Mouse (Mus musculus) kidney, adult 2 months (tissue): ENCODE measurements around the gene Prdx1. TPM values are rescaled to one million over a fixed set of nuclear protein-coding genes. Genes with fewer than 3 reads are reported as not detected.

Source experiments
- DNase-seq: peaks from one replicate; pipeline ENCODE4 v3.0.0; 2021
- H3K27ac ChIP-seq: fragments of 200-500 bp; 2 replicates; pipeline ENCODE4 v1.5.1; 2012; ENCODE audit warnings: low read depth, low read length, control low read depth, inconsistent platforms; ENCODE audit not compliant: insufficient read depth
- H3K27me3 ChIP-seq: fragments of 200-500 bp; replicated peaks from 2 replicates; pipeline ENCODE4 v1.6.1; 2012; ENCODE audit warnings: mild to moderate bottlenecking, moderate library complexity, low read length, inconsistent platforms; ENCODE audit not compliant: control insufficient read depth, insufficient read depth
- H3K36me3 ChIP-seq: fragments of 200-500 bp; 2 replicates; pipeline ENCODE4 v1.6.1; 2012; ENCODE audit warnings: mild to moderate bottlenecking, moderate library complexity, low read length, inconsistent platforms; ENCODE audit not compliant: control insufficient read depth, insufficient read depth
- H3K4me1 ChIP-seq: fragments of 200-500 bp; 2 replicates; pipeline ENCODE4 v1.6.1; 2011; ENCODE audit warnings: low read length; ENCODE audit not compliant: control insufficient read depth, insufficient read depth
- H3K4me3 ChIP-seq: fragments of 200-500 bp; 2 replicates; pipeline ENCODE4 v1.5.1; 2011; ENCODE audit warnings: mild to moderate bottlenecking, low read depth, low read length, control low read depth; ENCODE audit not compliant: insufficient read depth
- CTCF ChIP-seq: fragments of 200-500 bp; conservative IDR thresholded peaks from 2 replicates; pipeline ENCODE4 v1.5.1; 2011; ENCODE audit warnings: low read depth, mild to moderate bottlenecking, control low read depth, low read length, moderate library complexity, mixed read lengths; ENCODE audit not compliant: insufficient read depth, insufficient read length
- POLR2A ChIP-seq: fragments of 200-500 bp; IDR thresholded peaks from one replicate; pipeline ENCODE4 v1.6.1; 2011; ENCODE audit warnings: low read depth, low read length, control low read depth
- WGBS: fragments of 180-500 bp; shearing (Covaris S2); methylation state at CpG from one replicate; pipeline ENCODE4 v1.1.7; 2018; 5-methylcytosine and 5-hydroxymethylcytosine counted together
- polyA plus RNA-seq: library from polyadenylated mRNA; depleted of rRNA; stranded (reverse); fragments of >200 nt; gene quantifications from 2 replicates; pipeline ENCODE4 v1.2.3, GENCODE M21; 2012

The Prdx1 gene
- polyA plus RNA-seq, 1 experiment = 478 TPM

DNA sequence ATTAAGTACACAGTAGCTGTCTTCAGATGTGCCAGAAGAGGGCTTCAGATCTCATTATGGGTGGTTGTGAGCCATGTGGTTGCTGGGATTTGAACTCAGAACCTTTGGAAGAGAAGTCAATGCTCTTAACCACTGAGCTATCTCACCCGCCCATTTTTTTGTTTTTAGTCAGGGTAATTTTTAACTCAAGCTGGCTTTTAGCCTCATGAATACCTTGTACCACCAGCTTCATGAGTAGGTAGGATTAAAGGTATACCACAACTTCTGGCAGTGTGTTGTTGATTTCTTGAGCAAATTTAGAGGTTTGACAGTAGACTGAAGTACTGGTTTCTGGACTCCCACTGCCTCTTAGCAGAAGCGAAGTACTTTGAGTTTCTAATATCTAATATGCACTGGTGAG is 6.8 kb downstream of the Prdx1 start:
- TF ChIP-seq POLR2A = no peak
- no peak for TF ChIP-seq CTCF
- Histone ChIP-seq H3K27me3 (no peaks in the 10 kb centered on the region), H3K27ac (no peak overlapping the region), H3K36me3 (peaks cover 41% of the 10 kb centered on the region), H3K4me1 (peaks cover 16% of the 10 kb centered on the region), H3K4me3 (no peak overlapping the region)
- DNase-seq = peak; percentile 39
- WGBS = 68% methylated on average over 2 of the region's 2 CpGs

DNA sequence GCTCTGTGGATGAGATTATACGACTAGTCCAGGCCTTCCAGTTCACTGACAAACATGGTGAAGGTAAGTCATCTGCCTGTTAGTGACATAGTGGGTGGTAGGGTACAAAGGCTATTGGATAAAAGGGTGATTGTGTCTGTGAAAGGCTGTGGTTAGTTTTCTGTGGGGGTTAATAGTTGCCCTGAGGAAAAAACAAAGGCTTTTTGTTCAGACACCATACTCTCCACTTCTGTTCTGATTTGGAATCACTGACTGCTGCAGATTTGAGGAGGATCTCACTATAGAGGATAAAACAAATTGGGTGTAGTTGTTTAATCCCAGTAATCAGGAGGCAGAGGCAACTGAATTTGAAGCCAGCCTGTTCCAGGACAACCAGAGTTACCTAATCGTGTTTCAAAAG is 8.4 kb downstream of the Prdx1 start:
- Histone ChIP-seq H3K4me3 (no peak overlapping the region), H3K27me3 (no peaks in the 10 kb centered on the region), H3K27ac (no peak overlapping the region), H3K36me3 (peaks cover 40% of the 10 kb centered on the region), H3K4me1 (peaks cover 13% of the 10 kb centered on the region)
- 66% methylated on average over 2 of the region's 2 CpGs for WGBS
- no peak for DNase-seq
- TF ChIP-seq CTCF = no peak
- TF ChIP-seq POLR2A = no peak

DNA sequence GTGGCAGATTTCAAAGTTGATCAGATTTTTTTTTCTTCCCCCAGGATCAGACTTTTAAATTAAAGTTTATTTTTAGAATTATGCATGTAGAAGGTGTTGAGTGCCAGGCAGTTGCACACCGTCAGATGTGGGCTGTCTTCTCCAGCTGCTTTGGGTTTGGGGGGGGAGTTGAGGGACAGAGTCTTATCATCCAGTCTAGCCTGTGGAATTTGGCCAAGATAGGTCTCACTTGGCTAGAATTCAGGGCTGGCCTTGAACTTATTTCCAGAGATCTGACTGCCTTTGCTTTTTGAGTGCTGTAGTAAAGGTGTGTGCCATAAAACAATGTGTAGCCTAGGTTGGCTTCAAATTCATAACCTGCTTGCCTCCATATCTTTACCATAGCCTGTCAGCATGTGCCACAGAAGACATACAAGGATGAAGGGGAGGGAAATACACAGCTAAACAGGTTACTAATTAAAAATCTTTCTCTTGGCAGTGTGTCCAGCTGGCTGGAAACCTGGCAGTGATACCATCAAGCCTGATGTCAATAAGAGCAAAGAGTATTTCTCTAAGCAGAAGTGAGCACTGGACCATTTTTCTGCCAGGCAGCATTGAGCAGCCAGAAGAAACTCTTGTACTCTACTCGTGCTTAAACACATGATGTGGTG is 13.5 kb downstream of the Prdx1 start:
- Histone ChIP-seq H3K4me1 (peaks cover 4% of the 10 kb centered on the region; the same call in 1 of the 2 replicates), H3K27ac (peak overlapping the region; percentile 70), H3K36me3 (peaks cover 27% of the 10 kb centered on the region), H3K27me3 (no peaks in the 10 kb centered on the region), H3K4me3 (no peak overlapping the region)
- 20% methylated on average over 2 of the region's 2 CpGs for WGBS
- DNase-seq = peak; percentile 90
- no peak for TF ChIP-seq POLR2A
- no peak for TF ChIP-seq CTCF

- no peak for DNase-seq
- Histone ChIP-seq H3K27me3 (no peaks in the 10 kb centered on the region), H3K27ac (peak overlapping the region; percentile 16; the same call in 1 of the 2 replicates), H3K4me1 (peaks cover 4% of the 10 kb centered on the region; the same call in 1 of the 2 replicates), H3K36me3 (peaks cover 20% of the 10 kb centered on the region), H3K4me3 (no peak overlapping the region)
- WGBS = 67% methylated on average over 1 of the region's 1 CpGs
- TF ChIP-seq CTCF (no peak), POLR2A (no peak)
These were observed 15.6 kb downstream of the Prdx1 start for GRCm38 (mm10) chr4:116700964-116701363.

DNA sequence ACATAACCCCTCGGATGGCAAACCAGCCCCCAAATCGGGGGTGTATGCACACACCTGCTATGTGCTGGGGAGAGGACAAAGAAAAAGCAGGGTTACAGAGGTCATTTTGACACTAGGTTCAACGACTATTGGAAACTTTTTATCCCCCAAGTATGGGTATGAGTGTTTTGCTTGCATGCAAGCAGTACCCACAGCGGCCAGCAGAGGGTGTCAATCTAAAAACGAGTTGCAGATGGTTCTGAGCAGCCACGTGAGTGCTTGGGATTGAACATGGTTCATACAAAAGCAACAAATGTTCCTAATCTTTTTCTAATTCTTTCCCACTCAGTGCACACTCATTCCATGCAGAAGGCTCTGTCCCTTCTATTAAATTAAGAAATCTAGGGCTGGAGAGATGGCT is 18.5 kb downstream of the Prdx1 start:
- Histone ChIP-seq H3K4me1 (peaks cover 1% of the 10 kb centered on the region; the same call in 1 of the 2 replicates), H3K36me3 (peaks cover 9% of the 10 kb centered on the region), H3K27ac (no peak overlapping the region), H3K4me3 (no peak overlapping the region), H3K27me3 (no peaks in the 10 kb centered on the region)
- WGBS = 32% methylated on average over 6 of the region's 6 CpGs
- TF ChIP-seq POLR2A (no peak), CTCF (peak; percentile 83)
- DNase-seq = peak; percentile 79

GRCm38 (mm10) chr4:116707666-116708065 is 22.3 kb downstream of the Prdx1 start:
- peak overlapping the region; percentile 65 for H3K27ac ChIP-seq
- WGBS = 13% methylated on average over 9 of the region's 9 CpGs

GRCm38 (mm10) chr4:116708201-116708764 is 22.9 kb downstream of the Prdx1 start, which contains the start of the genes Mmachc and Ccdc163:
Gene Mmachc (minus strand): TSS chr4:116708406.
Gene Ccdc163 (plus strand): TSS chr4:116708509.
- peak; percentile 98 for DNase-seq
- Histone ChIP-seq H3K4me3 (peak within 1 kb of the TSS; percentile 82), H3K27ac (peak within 1 kb of the TSS; percentile 65), H3K36me3 (no peaks in the 10 kb centered on the region), H3K27me3 (no peaks in the 10 kb centered on the region), H3K4me1 (peaks cover 3% of the 10 kb centered on the region; the same call in 1 of the 2 replicates)
- under 1% methylated on average over 29 of the region's 29 CpGs for WGBS
- TF ChIP-seq POLR2A (peak; percentile 39), CTCF (0 out of 2 replicates have a peak, but pooled peaks have one; percentile 13)

More at GRCm38 (mm10) chr4:116707666-116708065, 22.3 kb downstream of the Prdx1 start:
- no peak for TF ChIP-seq CTCF
- TF ChIP-seq POLR2A = no peak
- H3K36me3 ChIP-seq = no peaks in the 10 kb centered on the region
- peak overlapping the region; percentile 82 for H3K4me3 ChIP-seq
- no peaks in the 10 kb centered on the region for H3K27me3 ChIP-seq
- DNase-seq = no peak
- H3K4me1 ChIP-seq = peaks cover 3% of the 10 kb centered on the region; the same call in 1 of the 2 replicates
